Mouse (Mus musculus) MEL (cell line): Measurements from ENCODE around the gene Trabd. TPM values are rescaled to one million over a fixed set of nuclear protein-coding genes. Genes with fewer than 3 reads are reported as not detected.

Experiments
- DNase-seq: peaks from one replicate; pipeline ENCODE4 v3.0.0; 2011; ENCODE audit warnings: low read depth, low spot score
- H3K27ac ChIP-seq: 2 replicates; pipeline ENCODE4 v1.5.1; 2012; ENCODE audit warnings: low read depth, mild to moderate bottlenecking, control low read depth, low read length, moderate library complexity; ENCODE audit not compliant: control insufficient read depth
- H3K27me3 ChIP-seq, 2 experiments: fragments of 150-350 bp in 1 of 2; sonication (generic) in 1 of 2; 2 replicates each; pipeline ENCODE4 v1.6.1; 2012; ENCODE audit warnings: low read length in 2 of 2, mild to moderate bottlenecking in 2 of 2, improper control_type of control experiment in 1 of 2, moderate library complexity in 1 of 2; ENCODE audit not compliant: insufficient read depth in 2 of 2, control insufficient read depth in 1 of 2
- H3K36me3 ChIP-seq, 2 experiments: 2 replicates each; pipeline ENCODE4 v1.6.1; 2012 to 2014; ENCODE audit warnings: low read length in 2 of 2, improper control_type of control experiment in 1 of 2, inconsistent platforms in 1 of 2, mild to moderate bottlenecking in 1 of 2; ENCODE audit not compliant: insufficient read depth in 2 of 2, control insufficient read depth in 1 of 2
- H3K4me1 ChIP-seq, 2 experiments: fragments of 150-350 bp in 1 of 2; sonication (generic) in 1 of 2; 2 replicates each; pipeline ENCODE4 v1.6.1; 2012; ENCODE audit warnings: low read length in 2 of 2, improper control_type of control experiment in 1 of 2, mild to moderate bottlenecking in 1 of 2; ENCODE audit not compliant: insufficient read depth in 2 of 2, control insufficient read depth in 1 of 2
- H3K4me3 ChIP-seq, 2 experiments: fragments of 150-350 bp in 1 of 2; sonication (generic) in 1 of 2; 2 replicates each; pipeline ENCODE4 v1.5.1; 2012; ENCODE audit warnings: low read depth in 2 of 2, low read length in 2 of 2, mild to moderate bottlenecking in 2 of 2, moderate library complexity in 2 of 2, control low read depth in 1 of 2, improper control_type of control experiment in 1 of 2; ENCODE audit not compliant: control insufficient read depth in 1 of 2, insufficient read depth in 1 of 2
- H3K79me2 ChIP-seq: 2 replicates; pipeline ENCODE4 v1.6.1; 2012; ENCODE audit warnings: mild to moderate bottlenecking, low read length, moderate library complexity; ENCODE audit not compliant: control insufficient read depth, poor library complexity, insufficient read depth
- H3K9ac ChIP-seq: 2 replicates; pipeline ENCODE4 v1.6.1; 2012; ENCODE audit warnings: low read depth, mild to moderate bottlenecking, control low read depth, low read length, moderate library complexity; ENCODE audit not compliant: control insufficient read depth, poor library complexity, severe bottlenecking
- H3K9me3 ChIP-seq: fragments of 150-350 bp; sonication (generic); replicated peaks from 2 replicates; pipeline ENCODE4 v1.6.1; 2012; ENCODE audit warnings: mild to moderate bottlenecking, low read length, improper control_type of control experiment, moderate library complexity; ENCODE audit not compliant: insufficient read depth
- ELF1 ChIP-seq: IDR thresholded peaks from 2 replicates; pipeline ENCODE4 v1.6.1; 2014; ENCODE audit warnings: low read depth, mild to moderate bottlenecking, inconsistent platforms, low read length, improper control_type of control experiment, moderate library complexity
- ETS1 ChIP-seq: IDR thresholded peaks from 2 replicates; pipeline ENCODE4 v1.6.1; 2012; ENCODE audit warnings: low read depth, mild to moderate bottlenecking, inconsistent platforms, low read length, improper control_type of control experiment, moderate library complexity
- GABPA ChIP-seq: IDR thresholded peaks from 2 replicates; pipeline ENCODE4 v1.6.1; 2012; ENCODE audit warnings: low read depth, mild to moderate bottlenecking, inconsistent platforms, low read length, improper control_type of control experiment, moderate library complexity
- GATA1 ChIP-seq: IDR thresholded peaks from 2 replicates; pipeline ENCODE4 v1.6.1; 2011; ENCODE audit warnings: low read depth, low read length, improper control_type of control experiment
- MAFK ChIP-seq: IDR thresholded peaks from 2 replicates; pipeline ENCODE4 v1.6.1; 2011; ENCODE audit warnings: low read depth, mild to moderate bottlenecking, low read length, improper control_type of control experiment, borderline replicate concordance
- MAZ ChIP-seq: IDR thresholded peaks from 2 replicates; pipeline ENCODE4 v1.6.1; 2012; ENCODE audit warnings: low read depth, mild to moderate bottlenecking, inconsistent platforms, low read length, improper control_type of control experiment
- MXI1 ChIP-seq: IDR thresholded peaks from 2 replicates; pipeline ENCODE4 v1.6.1; 2011; ENCODE audit warnings: mild to moderate bottlenecking, low read depth, low read length, improper control_type of control experiment
- POLR2AphosphoS5 ChIP-seq: IDR thresholded peaks from 2 replicates; pipeline ENCODE4 v1.6.1; 2012; ENCODE audit warnings: low read depth, borderline replicate concordance, mild to moderate bottlenecking, inconsistent platforms, low read length, moderate library complexity, mixed read lengths
- RAD21 ChIP-seq: IDR thresholded peaks from 2 replicates; pipeline ENCODE4 v1.6.1; 2011; ENCODE audit warnings: mild to moderate bottlenecking, low read depth, low read length, improper control_type of control experiment
- SMC3 ChIP-seq: IDR thresholded peaks from 2 replicates; pipeline ENCODE4 v1.6.1; 2011; ENCODE audit warnings: low read depth, low read length, improper control_type of control experiment
- TAL1 ChIP-seq: IDR thresholded peaks from 2 replicates; pipeline ENCODE4 v1.6.1; 2012; ENCODE audit warnings: mild to moderate bottlenecking, inconsistent platforms, low read length, moderate library complexity, mixed read lengths
- TBP ChIP-seq: IDR thresholded peaks from 2 replicates; pipeline ENCODE4 v1.8.0; 2011; ENCODE audit warnings: low read depth, low read length, improper control_type of control experiment
- TCF12 ChIP-seq: IDR thresholded peaks from 2 replicates; pipeline ENCODE4 v1.6.1; 2014; ENCODE audit warnings: low read depth, mild to moderate bottlenecking, inconsistent platforms, low read length, improper control_type of control experiment, moderate library complexity
- UBTF ChIP-seq: IDR thresholded peaks from 2 replicates; pipeline ENCODE4 v1.6.1; 2012; ENCODE audit warnings: low read depth, mild to moderate bottlenecking, inconsistent platforms, low read length, improper control_type of control experiment, moderate library complexity, borderline replicate concordance; ENCODE audit not compliant: insufficient read depth
- ZMIZ1 ChIP-seq: IDR thresholded peaks from 2 replicates; pipeline ENCODE4 v1.6.1; 2012; ENCODE audit warnings: low read depth, mild to moderate bottlenecking, inconsistent platforms, low read length, improper control_type of control experiment, moderate library complexity
- ZNF384 ChIP-seq: IDR thresholded peaks from 2 replicates; pipeline ENCODE4 v1.6.1; 2012; ENCODE audit warnings: low read depth, mild to moderate bottlenecking, inconsistent platforms, low read length, improper control_type of control experiment
- polyA plus RNA-seq, 2 experiments: library from polyadenylated mRNA; stranded (reverse) in 1 of 2; unstranded in 1 of 2; fragments of >175 nt in 1 of 2; fragments of >200 nt in 1 of 2; gene quantifications; 2 replicates each; pipeline versions ENCODE4 v1.2.1 to v1.2.4; 2012; ENCODE audit warnings: low replicate concordance in 2 of 2, low read depth in 1 of 2; ENCODE audit not compliant: insufficient read length in 2 of 2, insufficient read depth in 1 of 2, missing spikeins in 1 of 2
- total RNA-seq: library from RNA; depleted of rRNA; stranded (reverse); fragments of 300-350 nt; gene quantifications from 2 replicates; pipeline ENCODE4 v1.2.3, GENCODE M21; 2012; rRNA removed

Gene Trabd
- total and polyA plus RNA-seq, 3 experiments, result 45.9 to 81.4 TPM; not detected in 1

GRCm38 (mm10) chr15:89131316-89131715 is 56.4 kb downstream of the Trabd start:
- H3K79me2 ChIP-seq, result peaks cover 10% of the 10 kb centered on the region; the same call in 1 of the 2 replicates
- no peak overlapping the region; the same call in 1 of the 2 replicates for H3K9ac ChIP-seq
- H3K4me3 ChIP-seq, result peak overlapping the region in 1 of 2 experiments; percentile 29; a peak in 1 of 4 replicates
- H3K27me3 ChIP-seq, result no peaks in the 10 kb centered on the region
- no peak for TF ChIP-seq RAD21
- 0 out of 2 replicates have a peak, but pooled peaks have one; percentile 22 for TF ChIP-seq ELF1
- TF ChIP-seq TAL1, result no peak
- TF ChIP-seq MAZ, result no peak; the same call in 1 of the 2 replicates
- no peak for TF ChIP-seq UBTF
- no peak for TF ChIP-seq MAFK
- TF ChIP-seq ZMIZ1, result no peak
- TF ChIP-seq GABPA, result no peak
- no peak for TF ChIP-seq GATA1
- no peak for TF ChIP-seq ETS1
- TF ChIP-seq MXI1, result 0 out of 2 replicates have a peak, but pooled peaks have one; percentile 21
- no peak for TF ChIP-seq SMC3
- no peak for TF ChIP-seq TCF12
- TF ChIP-seq TBP, result no peak
- no peak for TF ChIP-seq POLR2AphosphoS5
- peak; percentile 65 for TF ChIP-seq ZNF384
- peaks cover 2 to 16% of the 10 kb centered on the region in 2 experiments; a peak in 3 of 4 replicates for H3K4me1 ChIP-seq
- H3K27ac ChIP-seq, result no peak overlapping the region
- DNase-seq, result peak; percentile 67
- no peaks in the 10 kb centered on the region for H3K36me3 ChIP-seq
- no peaks in the 10 kb centered on the region for H3K9me3 ChIP-seq

Other genes starting within 250 kb of the Trabd start
- gene Pim3, start 212.9 kb upstream of the Trabd start, total RNA-seq, result 29.5 and 41.6 TPM in 2 replicates
- 10 to 100 TPM in 1 of 2 experiments, not detected in 1; 33.6 TPM for gene Pim3, start 212.9 kb upstream of the Trabd start, polyA plus RNA-seq
- not detected in 2 replicates for gene Ttll8, start 120.7 kb upstream of the Trabd start, total RNA-seq
- gene Ttll8, start 120.7 kb upstream of the Trabd start, polyA plus RNA-seq, result not detected
- gene Mlc1, start 96.1 kb upstream of the Trabd start, total RNA-seq, result not detected in 2 replicates
- gene Mlc1, start 96.1 kb upstream of the Trabd start, polyA plus RNA-seq, result not detected
- gene Mov10l1, start 92.2 kb upstream of the Trabd start, total RNA-seq, result not detected in 2 replicates
- not detected for gene Mov10l1, start 92.2 kb upstream of the Trabd start, polyA plus RNA-seq
- gene Panx2, start 15.4 kb upstream of the Trabd start, total RNA-seq, result not detected in 2 replicates
- not detected for gene Panx2, start 15.4 kb upstream of the Trabd start, polyA plus RNA-seq
- gene Selenoo, start 14.0 kb downstream of the Trabd start, total RNA-seq, result 13.6 and 17.3 TPM in 2 replicates
- gene Selenoo, start 14.0 kb downstream of the Trabd start, polyA plus RNA-seq, result 10 to 100 TPM in 1 of 2 experiments, not detected in 1; 16.6 TPM
- gene Tubgcp6, start 48.0 kb downstream of the Trabd start, total RNA-seq, result 14.4 and 17.5 TPM in 2 replicates
- gene Tubgcp6, start 48.0 kb downstream of the Trabd start, polyA plus RNA-seq, result 10 to 100 TPM in 1 of 2 experiments, not detected in 1; 25.3 TPM
- 17.9 and 23.3 TPM in 2 replicates for gene Hdac10, start 53.6 kb downstream of the Trabd start, total RNA-seq
- gene Hdac10, start 53.6 kb downstream of the Trabd start, polyA plus RNA-seq, result 10 to 100 TPM in 1 of 2 experiments, not detected in 1; 26.6 TPM
- 0.10 TPM in 1 of 2 replicates, not detected in the other for gene Mapk12, start 65.6 kb downstream of the Trabd start, total RNA-seq
- gene Mapk12, start 65.6 kb downstream of the Trabd start, polyA plus RNA-seq, result under 1 TPM in 1 of 2 experiments, not detected in 1; 0.18 TPM
- 0.04 and 0.16 TPM in 2 replicates for gene Mapk11, start 74.5 kb downstream of the Trabd start, total RNA-seq
- gene Mapk11, start 74.5 kb downstream of the Trabd start, polyA plus RNA-seq, result under 1 TPM in 1 of 2 experiments, not detected in 1; 0.04 TPM
- gene Plxnb2, start 105.7 kb downstream of the Trabd start, total RNA-seq, result 0.10 and 0.19 TPM in 2 replicates
- under 1 TPM in 1 of 2 experiments, not detected in 1; 0.17 TPM for gene Plxnb2, start 105.7 kb downstream of the Trabd start, polyA plus RNA-seq
- 4.6 and 6.1 TPM in 2 replicates for gene Dennd6b, start 121.4 kb downstream of the Trabd start, total RNA-seq
- 10 to 100 TPM in 1 of 2 experiments, not detected in 1; 11.4 TPM for gene Dennd6b, start 121.4 kb downstream of the Trabd start, polyA plus RNA-seq
- gene Ppp6r2, start 136.4 kb downstream of the Trabd start, total RNA-seq, result 13.5 and 15.5 TPM in 2 replicates
- gene Ppp6r2, start 136.4 kb downstream of the Trabd start, polyA plus RNA-seq, result 10 to 100 TPM in 1 of 2 experiments, not detected in 1; 23.2 TPM
- gene Sbf1, start 240.2 kb downstream of the Trabd start, total RNA-seq, result 80.4 and 84.6 TPM in 2 replicates
- 100 to 1,000 TPM in 1 of 2 experiments, not detected in 1; 147 TPM for gene Sbf1, start 240.2 kb downstream of the Trabd start, polyA plus RNA-seq
- 1.4 and 7.1 TPM in 2 replicates for gene Adm2, start 247.6 kb downstream of the Trabd start, total RNA-seq
- gene Adm2, start 247.6 kb downstream of the Trabd start, polyA plus RNA-seq, result 10 to 100 TPM in 1 of 2 experiments, not detected in 1; 18.2 TPM